Mouse (Mus musculus) CH12.LX (cell line): ENCODE data around the gene Dsn1.

ENCODE experiments used
- BHLHE40 ChIP-seq: IDR thresholded peaks from 2 replicates; pipeline ENCODE4 v1.6.1; 2011; ENCODE audit warnings: mild to moderate bottlenecking, low read depth, low read length, improper control_type of control experiment
- CTCF ChIP-seq, 2 experiments: IDR thresholded peaks in 1 of 2; conservative IDR thresholded peaks in 1 of 2; 2 replicates each; pipeline ENCODE4 v1.5.1; 2011 to 2012; ENCODE audit warnings: low read depth in 2 of 2, low read length in 2 of 2, improper control_type of control experiment in 1 of 2, inconsistent platforms in 1 of 2, mild to moderate bottlenecking in 1 of 2, moderate library complexity in 1 of 2
- E2F4 ChIP-seq: IDR thresholded peaks from 2 replicates; pipeline ENCODE4 v1.6.1; 2011; ENCODE audit warnings: low read depth, low read length, improper control_type of control experiment; ENCODE audit not compliant: insufficient replicate concordance
- EP300 ChIP-seq: IDR thresholded peaks from 2 replicates; pipeline ENCODE4 v1.6.1; 2011; ENCODE audit warnings: low read length, improper control_type of control experiment
- GABPA ChIP-seq: IDR thresholded peaks from 2 replicates; pipeline ENCODE4 v1.6.1; 2012; ENCODE audit warnings: low read depth, low read length, improper control_type of control experiment, inconsistent platforms; ENCODE audit not compliant: insufficient replicate concordance
- POLR2A ChIP-seq: IDR thresholded peaks from 2 replicates; pipeline ENCODE4 v1.6.1; 2011; ENCODE audit warnings: low read depth, mild to moderate bottlenecking, improper control_type of control experiment, low read length

DNA sequence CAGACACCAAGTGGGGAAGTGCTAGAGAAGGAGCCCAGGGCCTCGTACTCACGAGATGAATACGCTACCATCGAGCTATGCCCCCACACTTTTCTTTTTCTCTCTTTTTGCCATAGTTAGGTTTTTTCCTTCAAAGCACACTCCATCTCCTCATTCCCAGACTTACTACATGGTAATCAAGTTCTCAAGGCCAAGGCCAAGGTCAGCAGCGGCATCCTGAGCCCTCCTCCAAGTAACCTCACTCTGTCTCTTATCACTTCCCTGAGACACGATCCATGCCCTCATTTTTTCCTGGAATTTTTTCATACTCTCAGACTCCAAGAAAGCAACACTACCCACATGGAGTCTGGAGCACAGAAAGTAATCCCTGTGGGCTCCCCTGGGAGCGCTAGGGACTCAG lies 43.1 kb downstream of the Dsn1 start:
- TF ChIP-seq POLR2A (no peak), BHLHE40 (no peak), CTCF (conservative IDR thresholded peaks at IDR 0.05 in 1 of 2, IDR thresholded peaks at IDR 0.05 in 1 of 2; ENCODE audit: low read depth in 2 of 2, low read length in 2 of 2) (no peak), GABPA (no peak), EP300 (no peak), E2F4 (no peak)
